Mouse (Mus musculus) frontal cortex, postnatal 36 days (tissue): Measurements from ENCODE around the gene Garem2.

Source experiments
- DNase-seq, 2 experiments: peaks; one replicate each; pipeline ENCODE4 v3.0.0; 2022; ENCODE audit warnings: low spot score in 2 of 2

The Garem2 gene

GRCm38 (mm10) chr5:30153222-30153621 lies 48.3 kb downstream of the Garem2 start:
- no peak for DNase-seq

GRCm38 (mm10) chr5:30154013-30154412 lies 49.1 kb downstream of the Garem2 start:
- DNase-seq: no peak

- peak; percentile 93 to 96 for DNase-seq
Measured at GRCm38 (mm10) chr5:30154474-30155394, 49.8 kb downstream of the Garem2 start, which contains the start of the genes Hadha and Hadhb. Gene Hadha (minus strand): TSS chr5:30155162. Gene Hadhb (plus strand): TSS chr5:30155248.

- no peak for DNase-seq
Measured at GRCm38 (mm10) chr5:30155395-30155792, 50.4 kb downstream of the Garem2 start.

- DNase-seq: no peak
Measured at GRCm38 (mm10) chr5:30155821-30156629, 51.1 kb downstream of the Garem2 start.

- DNase-seq: peak in 1 of 2 experiments; percentile 13
Measured at GRCm38 (mm10) chr5:30159601-30160000, 54.6 kb downstream of the Garem2 start.

GRCm38 (mm10) chr5:30161836-30162235 lies 56.9 kb downstream of the Garem2 start:
- no peak for DNase-seq

- no peak for DNase-seq
Measured at GRCm38 (mm10) chr5:30162339-30162738, 57.4 kb downstream of the Garem2 start.

GRCm38 (mm10) chr5:30165234-30165946 lies 60.4 kb downstream of the Garem2 start:
- no peak for DNase-seq
